Mouse (Mus musculus): ENCODE measurements around the gene Ear1.
"Not testable (repeated sequence)": the region's sequence is repeated elsewhere in the genome, so short reads cannot be mapped to it uniquely, and the experiment has no call there.

DNA sequence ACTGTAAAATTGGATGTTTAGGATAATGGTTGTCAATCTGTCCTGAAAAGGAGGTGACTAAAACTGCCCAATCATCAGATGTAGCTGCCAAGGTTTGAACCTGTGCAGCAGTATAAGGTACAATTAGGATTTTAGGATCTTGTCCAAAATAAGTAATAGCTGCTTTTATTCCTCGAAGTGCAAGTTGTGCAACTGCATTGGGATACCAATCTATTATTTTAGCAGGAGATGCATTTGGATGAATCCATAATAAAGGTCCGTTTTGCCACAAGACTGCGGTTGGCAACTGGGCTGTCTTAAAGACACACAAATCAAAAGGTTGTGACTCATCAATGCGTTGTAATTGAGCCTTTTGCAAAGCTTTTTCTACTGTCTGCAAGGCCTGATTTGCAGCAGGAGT, 67.2 kb downstream of the Ear1 start:
- TF ChIP-seq CTCF (IDR thresholded peaks at IDR 0.05; ENCODE audit: control insufficient read depth, insufficient read depth, insufficient read length); MYOG (IDR thresholded peaks at IDR 0.05; ENCODE audit: control insufficient read depth, extremely low read depth, insufficient read length); USF1 (IDR thresholded peaks at IDR 0.05; ENCODE audit: low read depth); FOSL1 (IDR thresholded peaks at IDR 0.05; ENCODE audit: insufficient read depth, low read length, poor library complexity, severe bottlenecking); MAX (IDR thresholded peaks at IDR 0.05): not testable (repeated sequence)
- peak; percentile 67 for TF ChIP-seq CEBPB (IDR thresholded peaks at IDR 0.05; ENCODE audit: low read depth)
